Mouse (Mus musculus): Measurements from ENCODE around the gene Ankmy2. TPM values are rescaled to one million over a fixed set of nuclear protein-coding genes. Genes with fewer than 3 reads are reported as not detected.

The Ankmy2 gene
- polyA plus RNA-seq, 1 experiment, result 16.6 TPM

Other genes with a start within 250 kb of the Ankmy2 start
- not detected in 2 replicates for gene Agr3, start 231.5 kb upstream of the Ankmy2 start, polyA plus RNA-seq (2012; ENCODE audit: insufficient read depth, insufficient read length, missing spikeins)
- not detected in 2 replicates for gene Agr2, start 164.2 kb upstream of the Ankmy2 start, polyA plus RNA-seq (2012; ENCODE audit: insufficient read depth, insufficient read length, missing spikeins)
- gene Tspan13, start 114.6 kb upstream of the Ankmy2 start, polyA plus RNA-seq (2012; ENCODE audit: insufficient read depth, insufficient read length, missing spikeins), result 20.6 and 41.0 TPM in 2 replicates
- 25.0 and 35.3 TPM in 2 replicates for gene Bzw2, start 966 bp downstream of the Ankmy2 start, polyA plus RNA-seq (2012; ENCODE audit: insufficient read depth, insufficient read length, missing spikeins)
- gene Lrrc72, start 96.3 kb downstream of the Ankmy2 start, polyA plus RNA-seq (2012; ENCODE audit: insufficient read depth, insufficient read length, missing spikeins), result not detected in 2 replicates
- gene Sostdc1, start 157.0 kb downstream of the Ankmy2 start, polyA plus RNA-seq (2012; ENCODE audit: insufficient read depth, insufficient read length, missing spikeins), result 0.59 and 0.63 TPM in 2 replicates
- 1.9 TPM in 2 replicates for gene Ispd, start 224.3 kb downstream of the Ankmy2 start, polyA plus RNA-seq (2012; ENCODE audit: insufficient read depth, insufficient read length, missing spikeins)
- not detected in 2 replicates for gene D630036H23Rik, start 225.1 kb downstream of the Ankmy2 start, polyA plus RNA-seq (2012; ENCODE audit: insufficient read depth, insufficient read length, missing spikeins)

All from brown adipose tissue, adult 24 weeks (tissue).